Mouse (Mus musculus): ENCODE measurements at regions not wholly inside any gene's neighbourhood (a gene's known extent, or its start where the extent isn't known, plus 50 kb on each side); places are given as distances from the start of the nearest gene placed in this dataset.

- Histone ChIP-seq H3K36me3 (no peaks in the 10 kb centered on the region), H3K4me3 (no peak overlapping the region), H3K9me3 (no peaks in the 10 kb centered on the region), H3K9ac (no peak overlapping the region), H3K27ac (no peak overlapping the region), H3K4me2 (no peak overlapping the region), H3K27me3 (no peaks in the 10 kb centered on the region), H3K4me1 (replicated peaks) (peaks cover 7% of the 10 kb centered on the region; the same call in 1 of the 2 replicates)
- no peak for ATAC-seq (ENCODE audit: low FRiP score)
- WGBS: 86% methylated on average over 2 of the region's 2 CpGs
Observed at GRCm38 (mm10) chr12:8099114-8099513, 108.8 kb upstream of the Ldah start.

GRCm38 (mm10) chr12:8099821-8100220, 108.1 kb upstream of the Ldah start:
- Histone ChIP-seq H3K27ac (no peak overlapping the region), H3K27me3 (no peaks in the 10 kb centered on the region), H3K4me2 (no peak overlapping the region), H3K36me3 (no peaks in the 10 kb centered on the region), H3K9me3 (no peaks in the 10 kb centered on the region), H3K4me3 (no peak overlapping the region), H3K4me1 (replicated peaks) (peaks cover 7% of the 10 kb centered on the region; the same call in 1 of the 2 replicates), H3K9ac (no peak overlapping the region)
- ATAC-seq (ENCODE audit: low FRiP score): no peak
- WGBS: 65% methylated on average over 2 of the region's 2 CpGs

GRCm38 (mm10) chr12:8101837-8102236, 106.1 kb upstream of the Ldah start:
- H3K36me3 ChIP-seq: no peaks in the 10 kb centered on the region
- H3K4me3 ChIP-seq: no peak overlapping the region
- H3K4me2 ChIP-seq: no peak overlapping the region
- H3K9me3 ChIP-seq: no peaks in the 10 kb centered on the region
- peak overlapping the region; percentile 40; the same call in 1 of the 2 replicates for H3K27ac ChIP-seq
- WGBS: 48% methylated on average over 8 of the region's 8 CpGs
- peak; percentile 80 for ATAC-seq (ENCODE audit: low FRiP score)
- peaks cover 9% of the 10 kb centered on the region for H3K4me1 ChIP-seq (replicated peaks)
- no peaks in the 10 kb centered on the region for H3K27me3 ChIP-seq
- H3K9ac ChIP-seq: no peak overlapping the region

- peaks cover 18% of the 10 kb centered on the region for H3K4me1 ChIP-seq (replicated peaks)
- no peak overlapping the region for H3K27ac ChIP-seq
- no peak for ATAC-seq (ENCODE audit: low FRiP score)
- H3K36me3 ChIP-seq: no peaks in the 10 kb centered on the region
- H3K9ac ChIP-seq: no peak overlapping the region
- no peaks in the 10 kb centered on the region for H3K9me3 ChIP-seq
- WGBS: 77% methylated on average over 9 of the region's 9 CpGs
- H3K4me3 ChIP-seq: no peak overlapping the region
- H3K27me3 ChIP-seq: no peaks in the 10 kb centered on the region
- H3K4me2 ChIP-seq: no peak overlapping the region
Observed at GRCm38 (mm10) chr12:8103259-8103658, 104.6 kb upstream of the Ldah start.

- Histone ChIP-seq H3K4me1 (replicated peaks) (peaks cover 12% of the 10 kb centered on the region), H3K4me3 (no peak overlapping the region), H3K9ac (no peak overlapping the region), H3K27ac (no peak overlapping the region), H3K4me2 (no peak overlapping the region), H3K27me3 (no peaks in the 10 kb centered on the region), H3K36me3 (no peaks in the 10 kb centered on the region), H3K9me3 (no peaks in the 10 kb centered on the region)
- peak; percentile 72; the same call in 1 of the 2 replicates for ATAC-seq (ENCODE audit: low FRiP score)
- 56% methylated on average over 4 of the region's 4 CpGs for WGBS
Observed at GRCm38 (mm10) chr12:8107137-8107536, 100.8 kb upstream of the Ldah start.

GRCm38 (mm10) chr12:8109203-8109770, 98.6 kb upstream of the Ldah start:
- Histone ChIP-seq H3K9ac (no peak overlapping the region), H3K4me2 (no peak overlapping the region), H3K36me3 (no peaks in the 10 kb centered on the region), H3K4me1 (replicated peaks) (peaks cover 11% of the 10 kb centered on the region), H3K9me3 (no peaks in the 10 kb centered on the region), H3K27ac (no peak overlapping the region), H3K27me3 (no peaks in the 10 kb centered on the region), H3K4me3 (no peak overlapping the region)
- ATAC-seq (ENCODE audit: low FRiP score): no peak
- 87% methylated on average over 5 of the region's 5 CpGs for WGBS

- Histone ChIP-seq H3K9me3 (no peaks in the 10 kb centered on the region), H3K27ac (no peak overlapping the region), H3K4me2 (no peak overlapping the region), H3K36me3 (no peaks in the 10 kb centered on the region), H3K27me3 (no peaks in the 10 kb centered on the region), H3K4me3 (no peak overlapping the region), H3K9ac (no peak overlapping the region), H3K4me1 (replicated peaks) (peaks cover 11% of the 10 kb centered on the region)
- ATAC-seq (ENCODE audit: low FRiP score): no peak
- WGBS: 86% methylated on average over 6 of the region's 6 CpGs
Observed at GRCm38 (mm10) chr12:8109876-8110275, 98.0 kb upstream of the Ldah start.

- Histone ChIP-seq H3K9ac (no peak overlapping the region), H3K9me3 (no peaks in the 10 kb centered on the region), H3K4me1 (replicated peaks) (peaks cover 11% of the 10 kb centered on the region), H3K4me2 (no peak overlapping the region), H3K27ac (no peak overlapping the region), H3K4me3 (no peak overlapping the region), H3K27me3 (no peaks in the 10 kb centered on the region), H3K36me3 (no peaks in the 10 kb centered on the region)
- 83% methylated on average over 4 of the region's 4 CpGs for WGBS
- ATAC-seq (ENCODE audit: low FRiP score): no peak
Observed at GRCm38 (mm10) chr12:8110297-8110696, 97.6 kb upstream of the Ldah start.

GRCm38 (mm10) chr12:8111484-8111883, 96.4 kb upstream of the Ldah start:
- peaks cover 11% of the 10 kb centered on the region for H3K4me1 ChIP-seq (replicated peaks)
- H3K9ac ChIP-seq: no peak overlapping the region
- no peak for ATAC-seq (ENCODE audit: low FRiP score)
- H3K36me3 ChIP-seq: no peaks in the 10 kb centered on the region
- WGBS: 66% methylated on average over 4 of the region's 4 CpGs
- no peak overlapping the region for H3K27ac ChIP-seq
- H3K4me2 ChIP-seq: no peak overlapping the region
- H3K27me3 ChIP-seq: no peaks in the 10 kb centered on the region
- H3K9me3 ChIP-seq: no peaks in the 10 kb centered on the region
- H3K4me3 ChIP-seq: no peak overlapping the region

GRCm38 (mm10) chr12:8155566-8155965, 52.3 kb upstream of the Ldah start:
- 89% methylated on average over 1 of the region's 1 CpGs for WGBS

More at GRCm38 (mm10) chr12:8155566-8155965, 52.3 kb upstream of the Ldah start:
- H3K9me3 ChIP-seq: no peaks in the 10 kb centered on the region
- no peaks in the 10 kb centered on the region for H3K27me3 ChIP-seq
- no peak overlapping the region for H3K9ac ChIP-seq
- no peak overlapping the region for H3K4me3 ChIP-seq
- no peak for ATAC-seq (ENCODE audit: low FRiP score)
- H3K27ac ChIP-seq: no peak overlapping the region
- H3K36me3 ChIP-seq: no peaks in the 10 kb centered on the region
- H3K4me2 ChIP-seq: no peak overlapping the region
- H3K4me1 ChIP-seq (replicated peaks): no peaks in the 10 kb centered on the region
